Mouse (Mus musculus) heart, adult 8-10 months (tissue): ENCODE measurements at regions not wholly inside any gene's neighbourhood (a gene's known extent, or its start where the extent isn't known, plus 50 kb on each side); places are given as distances from the start of the nearest gene placed in this dataset.

Experiments used
- DNase-seq: peaks from one replicate; pipeline ENCODE4 v3.0.0; 2022; ENCODE audit warnings: low spot score

DNA sequence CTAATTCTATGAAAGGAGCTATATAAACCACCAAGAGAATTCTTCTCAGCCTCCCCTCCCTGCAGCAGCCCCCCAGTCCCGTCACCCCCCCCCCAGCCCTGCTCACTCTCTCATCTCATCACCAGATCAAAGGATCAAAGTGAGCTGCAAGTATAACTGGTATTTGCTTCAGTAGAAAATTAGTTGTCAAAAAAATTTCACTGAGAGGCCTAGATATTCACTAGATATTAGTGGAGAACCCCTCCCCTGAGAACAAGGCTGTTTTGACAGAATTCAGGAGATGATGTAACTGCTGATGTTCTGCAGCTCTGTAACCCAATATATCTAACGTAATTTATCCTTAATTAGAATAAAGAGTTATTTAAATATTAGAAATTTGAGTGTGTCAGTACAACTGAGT, 124.2 kb upstream of the Slitrk2 start:
- DNase-seq: no peak

DNA sequence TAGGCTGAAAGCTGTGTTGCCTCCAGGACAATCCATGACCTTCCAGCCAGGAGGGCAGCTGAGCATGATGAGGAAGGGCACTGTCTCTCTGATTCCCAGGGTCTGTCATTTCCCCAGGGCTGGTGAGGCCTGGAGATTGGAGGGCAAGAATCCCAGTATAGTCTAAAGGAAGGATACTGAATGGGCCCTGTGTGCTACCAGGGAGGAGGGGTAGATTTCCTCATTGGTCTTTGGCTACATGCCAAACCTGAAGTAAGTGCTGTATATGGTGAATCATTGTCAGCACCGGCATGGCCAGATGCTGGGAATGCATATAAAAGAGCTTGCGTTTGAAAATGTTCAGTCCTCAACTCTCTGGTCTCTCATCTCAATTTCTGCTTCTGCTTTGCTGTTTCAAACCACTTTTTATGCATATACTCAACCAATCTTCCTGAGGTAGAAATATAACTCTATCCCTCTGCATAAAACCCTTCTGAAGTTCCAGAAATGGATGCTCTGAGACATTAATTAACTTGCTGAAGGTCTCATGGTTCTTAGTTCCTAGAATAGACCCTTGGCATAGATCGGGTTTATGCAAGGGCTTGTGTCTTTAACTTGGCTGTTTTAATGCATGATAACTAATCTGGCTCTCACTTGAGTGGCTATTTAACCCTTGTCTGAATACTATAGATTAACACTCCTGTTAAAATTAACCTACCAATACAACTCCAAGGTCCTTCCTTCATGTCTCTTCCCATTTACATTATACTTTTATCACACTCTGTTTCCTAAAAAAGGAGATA, 122.1 kb upstream of the Slitrk2 start:
- DNase-seq: no peak

DNA sequence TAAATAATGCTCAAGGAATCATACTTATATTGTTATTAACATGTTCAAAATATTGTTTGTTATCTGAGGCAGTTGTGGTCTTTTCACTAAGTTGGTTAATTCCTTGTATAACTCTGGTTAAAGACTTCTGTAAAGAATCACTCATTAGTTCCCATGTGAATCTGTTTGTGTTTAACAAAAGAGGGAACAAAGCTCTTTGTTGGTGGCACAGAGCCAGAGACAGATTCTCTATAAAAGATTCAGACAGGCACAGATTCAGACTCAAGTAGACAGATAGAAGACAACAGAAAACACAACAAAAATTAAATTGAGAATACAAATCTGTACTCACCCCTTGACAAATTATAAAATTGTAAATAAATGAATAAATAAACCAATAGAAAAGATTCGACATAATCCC, 120.2 kb upstream of the Slitrk2 start:
- DNase-seq: no peak

DNA sequence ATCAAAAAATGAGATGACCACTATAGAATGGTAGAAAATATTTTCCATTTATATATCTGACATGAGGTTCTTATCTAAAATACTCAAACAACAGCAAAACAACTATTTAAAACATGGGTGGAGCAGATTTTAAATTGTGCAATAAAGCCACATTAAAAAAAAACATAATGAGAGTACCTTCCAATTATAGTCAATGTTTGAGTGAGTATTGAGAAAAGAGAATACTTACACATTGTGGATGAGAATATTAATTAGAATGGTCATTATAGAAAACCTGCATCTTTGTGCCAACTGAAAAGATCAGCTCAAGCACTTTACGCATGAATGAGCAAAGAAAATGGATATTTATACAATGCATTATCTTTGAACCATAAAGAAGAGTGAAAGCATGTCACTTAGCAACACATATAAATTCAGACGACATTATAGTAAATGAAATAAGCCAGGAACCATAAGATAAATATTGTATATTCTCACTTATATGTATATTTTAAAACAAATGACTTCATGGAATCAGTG, 105.1 kb upstream of the Slitrk2 start:
- no peak for DNase-seq

DNA sequence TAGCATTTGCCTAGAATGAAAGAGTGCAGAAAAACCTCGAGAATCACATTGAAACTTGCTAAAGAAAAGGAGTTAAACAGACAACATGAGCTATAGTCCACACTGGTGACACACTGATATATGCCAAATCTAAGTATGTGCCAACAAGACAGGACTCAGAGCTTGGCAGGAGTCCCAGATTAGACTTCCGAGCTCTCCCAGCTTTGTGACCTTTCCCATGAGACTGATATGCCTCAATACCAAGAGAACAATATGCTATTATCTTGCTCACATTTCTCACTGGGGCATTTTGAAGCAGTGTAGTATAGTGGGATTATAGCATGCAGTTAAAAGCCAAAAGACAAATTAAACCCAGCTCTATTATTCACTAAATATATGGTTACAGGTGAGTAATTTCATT, 94.6 kb upstream of the Slitrk2 start:
- peak; percentile 9 for DNase-seq
